Mouse (Mus musculus): ENCODE data around the gene Gpr87. TPM values are rescaled to one million over a fixed set of nuclear protein-coding genes. Genes with fewer than 3 reads are reported as not detected.

The Gpr87 gene
- polyA plus RNA-seq, 1 experiment from 2014 or later, result not detected

GRCm38 (mm10) chr3:59222303-59222702, 27.4 kb upstream of the Gpr87 start:
- Histone ChIP-seq H3K9ac (ENCODE audit: low read length) (no peak overlapping the region), H3K27ac (replicated peaks in 1 of 2; ENCODE audit: control insufficient read depth in 1 of 2, insufficient read depth in 1 of 2, low read depth in 2 of 2, low read length in 2 of 2) (no peak overlapping the region), H3K4me2 (ENCODE audit: low read length) (no peak overlapping the region), H3K9me3 (ENCODE audit: control insufficient read depth, low read length) (no peaks in the 10 kb centered on the region), H3K4me3 (ENCODE audit: control insufficient read depth in 1 of 2, insufficient read depth in 1 of 2, low read depth in 1 of 2, low read length in 2 of 2) (no peak overlapping the region), H3K4me1 (ENCODE audit: control insufficient read depth in 2 of 2, insufficient read depth in 2 of 2, low read length in 2 of 2) (no peaks in the 10 kb centered on the region), H3K36me3 (ENCODE audit: control insufficient read depth, insufficient read depth, low read length) (no peaks in the 10 kb centered on the region), H3K27me3 (ENCODE audit: control insufficient read depth, insufficient read depth, low read length) (no peaks in the 10 kb centered on the region)
- no peak for ATAC-seq (ENCODE audit: insufficient number of reproducible peaks, insufficient read depth, low FRiP score, low read depth)
- WGBS, result 83% methylated on average over 2 of the region's 2 CpGs

- no peaks in the 10 kb centered on the region for H3K27me3 ChIP-seq (ENCODE audit: control insufficient read depth, insufficient read depth, low read length)
- no peaks in the 10 kb centered on the region for H3K4me1 ChIP-seq (ENCODE audit: control insufficient read depth in 2 of 2, insufficient read depth in 2 of 2, low read length in 2 of 2)
- H3K4me2 ChIP-seq (ENCODE audit: low read length), result no peak overlapping the region
- no peak overlapping the region for H3K4me3 ChIP-seq (ENCODE audit: control insufficient read depth in 1 of 2, insufficient read depth in 1 of 2, low read depth in 1 of 2, low read length in 2 of 2)
- H3K36me3 ChIP-seq (ENCODE audit: control insufficient read depth, insufficient read depth, low read length), result no peaks in the 10 kb centered on the region
- H3K27ac ChIP-seq (replicated peaks in 1 of 2; ENCODE audit: control insufficient read depth in 1 of 2, insufficient read depth in 1 of 2, low read depth in 2 of 2, low read length in 2 of 2), result no peak overlapping the region
- no peak for ATAC-seq (ENCODE audit: insufficient number of reproducible peaks, insufficient read depth, low FRiP score, low read depth)
- H3K9ac ChIP-seq (ENCODE audit: low read length), result no peak overlapping the region
- no peaks in the 10 kb centered on the region for H3K9me3 ChIP-seq (ENCODE audit: control insufficient read depth, low read length)
- WGBS, result 72% methylated on average over 2 of the region's 2 CpGs
Measured at GRCm38 (mm10) chr3:59219326-59219725, 24.4 kb upstream of the Gpr87 start.

- H3K27me3 ChIP-seq (ENCODE audit: control insufficient read depth, insufficient read depth, low read length), result no peaks in the 10 kb centered on the region
- no peak overlapping the region for H3K4me2 ChIP-seq (ENCODE audit: low read length)
- no peak overlapping the region for H3K4me3 ChIP-seq (ENCODE audit: control insufficient read depth in 1 of 2, insufficient read depth in 1 of 2, low read depth in 1 of 2, low read length in 2 of 2)
- no peaks in the 10 kb centered on the region for H3K9me3 ChIP-seq (ENCODE audit: control insufficient read depth, low read length)
- no peaks in the 10 kb centered on the region; a peak in 1 of 4 replicates for H3K4me1 ChIP-seq (ENCODE audit: control insufficient read depth in 2 of 2, insufficient read depth in 2 of 2, low read length in 2 of 2)
- H3K9ac ChIP-seq (ENCODE audit: low read length), result no peak overlapping the region
- ATAC-seq (ENCODE audit: insufficient number of reproducible peaks, insufficient read depth, low FRiP score, low read depth), result no peak
- no peak overlapping the region for H3K27ac ChIP-seq (replicated peaks in 1 of 2; ENCODE audit: control insufficient read depth in 1 of 2, insufficient read depth in 1 of 2, low read depth in 2 of 2, low read length in 2 of 2)
- WGBS, result 88% methylated on average over 10 of the region's 10 CpGs
- H3K36me3 ChIP-seq (ENCODE audit: control insufficient read depth, insufficient read depth, low read length), result no peaks in the 10 kb centered on the region
Measured at GRCm38 (mm10) chr3:59217211-59217610, 22.3 kb upstream of the Gpr87 start.

GRCm38 (mm10) chr3:59212404-59212803, 17.5 kb upstream of the Gpr87 start:
- no peak overlapping the region for H3K27ac ChIP-seq (replicated peaks in 1 of 2; ENCODE audit: control insufficient read depth in 1 of 2, insufficient read depth in 1 of 2, low read depth in 2 of 2, low read length in 2 of 2)
- no peak overlapping the region for H3K9ac ChIP-seq (ENCODE audit: low read length)
- peaks cover 2 to 3% of the 10 kb centered on the region in 2 experiments; a peak in 2 of 4 replicates for H3K4me1 ChIP-seq (ENCODE audit: control insufficient read depth in 2 of 2, insufficient read depth in 2 of 2, low read length in 2 of 2)
- no peaks in the 10 kb centered on the region for H3K9me3 ChIP-seq (ENCODE audit: control insufficient read depth, low read length)
- H3K4me3 ChIP-seq (ENCODE audit: control insufficient read depth in 1 of 2, insufficient read depth in 1 of 2, low read depth in 1 of 2, low read length in 2 of 2), result no peak overlapping the region
- no peak overlapping the region for H3K4me2 ChIP-seq (ENCODE audit: low read length)
- no peaks in the 10 kb centered on the region for H3K27me3 ChIP-seq (ENCODE audit: control insufficient read depth, insufficient read depth, low read length)
- no peaks in the 10 kb centered on the region for H3K36me3 ChIP-seq (ENCODE audit: control insufficient read depth, insufficient read depth, low read length)
- ATAC-seq (ENCODE audit: insufficient number of reproducible peaks, insufficient read depth, low FRiP score, low read depth), result no peak

GRCm38 (mm10) chr3:59211784-59212183, 16.9 kb upstream of the Gpr87 start:
- Histone ChIP-seq H3K4me3 (ENCODE audit: control insufficient read depth in 1 of 2, insufficient read depth in 1 of 2, low read depth in 1 of 2, low read length in 2 of 2) (no peak overlapping the region), H3K27me3 (ENCODE audit: control insufficient read depth, insufficient read depth, low read length) (no peaks in the 10 kb centered on the region), H3K36me3 (ENCODE audit: control insufficient read depth, insufficient read depth, low read length) (no peaks in the 10 kb centered on the region), H3K9ac (ENCODE audit: low read length) (no peak overlapping the region), H3K4me1 (ENCODE audit: control insufficient read depth in 2 of 2, insufficient read depth in 2 of 2, low read length in 2 of 2) (peaks cover 2 to 3% of the 10 kb centered on the region in 2 experiments; a peak in 2 of 4 replicates), H3K9me3 (ENCODE audit: control insufficient read depth, low read length) (no peaks in the 10 kb centered on the region), H3K27ac (replicated peaks in 1 of 2; ENCODE audit: control insufficient read depth in 1 of 2, insufficient read depth in 1 of 2, low read depth in 2 of 2, low read length in 2 of 2) (no peak overlapping the region), H3K4me2 (ENCODE audit: low read length) (no peak overlapping the region)
- ATAC-seq (ENCODE audit: insufficient number of reproducible peaks, insufficient read depth, low FRiP score, low read depth), result no peak
- whole genome bisulfite sequencing, result 89% methylated on average over 8 of the region's 8 CpGs

- H3K4me3 ChIP-seq (ENCODE audit: control insufficient read depth in 1 of 2, insufficient read depth in 1 of 2, low read depth in 1 of 2, low read length in 2 of 2), result no peak within 1 kb of the TSS
- ATAC-seq (ENCODE audit: insufficient number of reproducible peaks, insufficient read depth, low FRiP score, low read depth), result no peak
- no peak within 1 kb of the TSS for H3K4me2 ChIP-seq (ENCODE audit: low read length)
- no peaks in the 10 kb centered on the region for H3K9me3 ChIP-seq (ENCODE audit: control insufficient read depth, low read length)
- H3K27me3 ChIP-seq (ENCODE audit: control insufficient read depth, insufficient read depth, low read length), result no peaks in the 10 kb centered on the region
- H3K9ac ChIP-seq (ENCODE audit: low read length), result no peak within 1 kb of the TSS
- H3K4me1 ChIP-seq (ENCODE audit: control insufficient read depth in 2 of 2, insufficient read depth in 2 of 2, low read length in 2 of 2), result peaks cover 3% of the 10 kb centered on the region in 2 experiments; a peak in 2 of 4 replicates
- H3K36me3 ChIP-seq (ENCODE audit: control insufficient read depth, insufficient read depth, low read length), result no peaks in the 10 kb centered on the region
- H3K27ac ChIP-seq (replicated peaks in 1 of 2; ENCODE audit: control insufficient read depth in 1 of 2, insufficient read depth in 1 of 2, low read depth in 2 of 2, low read length in 2 of 2), result no peak within 1 kb of the TSS
- WGBS, result 89% methylated on average over 6 of the region's 6 CpGs
Measured at GRCm38 (mm10) chr3:59210727-59211126, 15.8 kb upstream of the Gpr87 start, which contains the start of gene P2ry13. Gene P2ry13, minus strand, starts transcription at chr3:59210882.

GRCm38 (mm10) chr3:59210089-59210488, 15.2 kb upstream of the Gpr87 start:
- no peaks in the 10 kb centered on the region for H3K9me3 ChIP-seq (ENCODE audit: control insufficient read depth, low read length)
- WGBS, result 50% methylated on average over 8 of the region's 8 CpGs
- no peaks in the 10 kb centered on the region for H3K27me3 ChIP-seq (ENCODE audit: control insufficient read depth, insufficient read depth, low read length)
- H3K4me3 ChIP-seq (ENCODE audit: control insufficient read depth in 1 of 2, insufficient read depth in 1 of 2, low read depth in 1 of 2, low read length in 2 of 2), result no peak overlapping the region
- no peaks in the 10 kb centered on the region for H3K36me3 ChIP-seq (ENCODE audit: control insufficient read depth, insufficient read depth, low read length)
- H3K4me2 ChIP-seq (ENCODE audit: low read length), result no peak overlapping the region
- no peak overlapping the region for H3K9ac ChIP-seq (ENCODE audit: low read length)
- ATAC-seq (ENCODE audit: insufficient number of reproducible peaks, insufficient read depth, low FRiP score, low read depth), result no peak
- H3K27ac ChIP-seq (replicated peaks in 1 of 2; ENCODE audit: control insufficient read depth in 1 of 2, insufficient read depth in 1 of 2, low read depth in 2 of 2, low read length in 2 of 2), result no peak overlapping the region
- H3K4me1 ChIP-seq (ENCODE audit: control insufficient read depth in 2 of 2, insufficient read depth in 2 of 2, low read length in 2 of 2), result peaks cover 8 to 9% of the 10 kb centered on the region in 2 experiments
